Mouse (Mus musculus) MEL (cell line): ENCODE results near the gene Tmem176b. TPM values are rescaled to one million over a fixed set of nuclear protein-coding genes. Genes with fewer than 3 reads are reported as not detected.

ENCODE experiments used
- DNase-seq: peaks from one replicate; pipeline ENCODE4 v3.0.0; 2011; ENCODE audit warnings: low read depth, low spot score
- H3K27ac ChIP-seq: 2 replicates; pipeline ENCODE4 v1.5.1; 2012; ENCODE audit warnings: low read depth, mild to moderate bottlenecking, control low read depth, low read length, moderate library complexity; ENCODE audit not compliant: control insufficient read depth
- H3K27me3 ChIP-seq, 2 experiments: fragments of 150-350 bp in 1 of 2; sonication (generic) in 1 of 2; 2 replicates each; pipeline ENCODE4 v1.6.1; 2012; ENCODE audit warnings: low read length in 2 of 2, mild to moderate bottlenecking in 2 of 2, improper control_type of control experiment in 1 of 2, moderate library complexity in 1 of 2; ENCODE audit not compliant: insufficient read depth in 2 of 2, control insufficient read depth in 1 of 2
- H3K36me3 ChIP-seq, 2 experiments: 2 replicates each; pipeline ENCODE4 v1.6.1; 2012 to 2014; ENCODE audit warnings: low read length in 2 of 2, improper control_type of control experiment in 1 of 2, inconsistent platforms in 1 of 2, mild to moderate bottlenecking in 1 of 2; ENCODE audit not compliant: insufficient read depth in 2 of 2, control insufficient read depth in 1 of 2
- H3K4me1 ChIP-seq, 2 experiments: fragments of 150-350 bp in 1 of 2; sonication (generic) in 1 of 2; 2 replicates each; pipeline ENCODE4 v1.6.1; 2012; ENCODE audit warnings: low read length in 2 of 2, improper control_type of control experiment in 1 of 2, mild to moderate bottlenecking in 1 of 2; ENCODE audit not compliant: insufficient read depth in 2 of 2, control insufficient read depth in 1 of 2
- H3K4me3 ChIP-seq, 2 experiments: fragments of 150-350 bp in 1 of 2; sonication (generic) in 1 of 2; 2 replicates each; pipeline ENCODE4 v1.5.1; 2012; ENCODE audit warnings: low read depth in 2 of 2, low read length in 2 of 2, mild to moderate bottlenecking in 2 of 2, moderate library complexity in 2 of 2, control low read depth in 1 of 2, improper control_type of control experiment in 1 of 2; ENCODE audit not compliant: control insufficient read depth in 1 of 2, insufficient read depth in 1 of 2
- H3K79me2 ChIP-seq: 2 replicates; pipeline ENCODE4 v1.6.1; 2012; ENCODE audit warnings: mild to moderate bottlenecking, low read length, moderate library complexity; ENCODE audit not compliant: control insufficient read depth, poor library complexity, insufficient read depth
- H3K9ac ChIP-seq: 2 replicates; pipeline ENCODE4 v1.6.1; 2012; ENCODE audit warnings: low read depth, mild to moderate bottlenecking, control low read depth, low read length, moderate library complexity; ENCODE audit not compliant: control insufficient read depth, poor library complexity, severe bottlenecking
- H3K9me3 ChIP-seq: fragments of 150-350 bp; sonication (generic); replicated peaks from 2 replicates; pipeline ENCODE4 v1.6.1; 2012; ENCODE audit warnings: mild to moderate bottlenecking, low read length, improper control_type of control experiment, moderate library complexity; ENCODE audit not compliant: insufficient read depth
- BHLHE40 ChIP-seq: IDR thresholded peaks from 2 replicates; pipeline ENCODE4 v1.6.1; 2012; ENCODE audit warnings: low read depth, mild to moderate bottlenecking, inconsistent platforms, low read length, improper control_type of control experiment, borderline replicate concordance
- CHD1 ChIP-seq: IDR thresholded peaks from 2 replicates; pipeline ENCODE4 v1.6.1; 2012; ENCODE audit warnings: low read depth, mild to moderate bottlenecking, inconsistent platforms, low read length, improper control_type of control experiment
- CHD2 ChIP-seq: IDR thresholded peaks from 2 replicates; pipeline ENCODE4 v1.6.1; 2011; ENCODE audit warnings: low read length, improper control_type of control experiment
- ELF1 ChIP-seq: IDR thresholded peaks from 2 replicates; pipeline ENCODE4 v1.6.1; 2014; ENCODE audit warnings: low read depth, mild to moderate bottlenecking, inconsistent platforms, low read length, improper control_type of control experiment, moderate library complexity
- GABPA ChIP-seq: IDR thresholded peaks from 2 replicates; pipeline ENCODE4 v1.6.1; 2012; ENCODE audit warnings: low read depth, mild to moderate bottlenecking, inconsistent platforms, low read length, improper control_type of control experiment, moderate library complexity
- GATA1 ChIP-seq: IDR thresholded peaks from 2 replicates; pipeline ENCODE4 v1.6.1; 2011; ENCODE audit warnings: low read depth, low read length, improper control_type of control experiment
- HCFC1 ChIP-seq: IDR thresholded peaks from 2 replicates; pipeline ENCODE4 v1.6.1; 2012; ENCODE audit warnings: low read depth, mild to moderate bottlenecking, inconsistent platforms, low read length, improper control_type of control experiment, moderate library complexity
- MAFK ChIP-seq: IDR thresholded peaks from 2 replicates; pipeline ENCODE4 v1.6.1; 2011; ENCODE audit warnings: low read depth, mild to moderate bottlenecking, low read length, improper control_type of control experiment, borderline replicate concordance
- MAX ChIP-seq: IDR thresholded peaks from 2 replicates; pipeline ENCODE4 v1.6.1; 2011; ENCODE audit warnings: low read length, improper control_type of control experiment
- MAZ ChIP-seq: IDR thresholded peaks from 2 replicates; pipeline ENCODE4 v1.6.1; 2012; ENCODE audit warnings: low read depth, mild to moderate bottlenecking, inconsistent platforms, low read length, improper control_type of control experiment
- MEF2A ChIP-seq: IDR thresholded peaks from 2 replicates; pipeline ENCODE4 v1.6.1; 2014; ENCODE audit warnings: low read depth, mild to moderate bottlenecking, inconsistent platforms, low read length, improper control_type of control experiment; ENCODE audit not compliant: poor library complexity, insufficient replicate concordance, severe bottlenecking; ENCODE audit errors: extremely low read depth
- MXI1 ChIP-seq: IDR thresholded peaks from 2 replicates; pipeline ENCODE4 v1.6.1; 2011; ENCODE audit warnings: mild to moderate bottlenecking, low read depth, low read length, improper control_type of control experiment
- MYB ChIP-seq: IDR thresholded peaks from 2 replicates; pipeline ENCODE4 v1.6.1; 2011; ENCODE audit warnings: mild to moderate bottlenecking, low read depth, low read length, improper control_type of control experiment
- NELFE ChIP-seq: IDR thresholded peaks from 2 replicates; pipeline ENCODE4 v1.6.1; 2011; ENCODE audit warnings: low read depth, low read length, improper control_type of control experiment
- POLR2A ChIP-seq, 2 experiments: IDR thresholded peaks; 2 replicates each; pipeline ENCODE4 v1.6.1; 2011 to 2012; ENCODE audit warnings: low read length in 2 of 2, mild to moderate bottlenecking in 2 of 2, control low read depth in 1 of 2, improper control_type of control experiment in 1 of 2, low read depth in 1 of 2, moderate library complexity in 1 of 2; ENCODE audit not compliant: control insufficient read depth in 1 of 2, insufficient read depth in 1 of 2, poor library complexity in 1 of 2
- POLR2AphosphoS2 ChIP-seq: IDR thresholded peaks from 2 replicates; pipeline ENCODE4 v1.6.1; 2011; ENCODE audit warnings: low read length, improper control_type of control experiment
- POLR2AphosphoS5 ChIP-seq: IDR thresholded peaks from 2 replicates; pipeline ENCODE4 v1.6.1; 2012; ENCODE audit warnings: low read depth, borderline replicate concordance, mild to moderate bottlenecking, inconsistent platforms, low read length, moderate library complexity, mixed read lengths
- RAD21 ChIP-seq: IDR thresholded peaks from 2 replicates; pipeline ENCODE4 v1.6.1; 2011; ENCODE audit warnings: mild to moderate bottlenecking, low read depth, low read length, improper control_type of control experiment
- RCOR1 ChIP-seq: IDR thresholded peaks from 2 replicates; pipeline ENCODE4 v1.6.1; 2012; ENCODE audit warnings: low read depth, mild to moderate bottlenecking, inconsistent platforms, low read length, improper control_type of control experiment
- TBP ChIP-seq: IDR thresholded peaks from 2 replicates; pipeline ENCODE4 v1.8.0; 2011; ENCODE audit warnings: low read depth, low read length, improper control_type of control experiment
- TCF12 ChIP-seq: IDR thresholded peaks from 2 replicates; pipeline ENCODE4 v1.6.1; 2014; ENCODE audit warnings: low read depth, mild to moderate bottlenecking, inconsistent platforms, low read length, improper control_type of control experiment, moderate library complexity
- UBTF ChIP-seq: IDR thresholded peaks from 2 replicates; pipeline ENCODE4 v1.6.1; 2012; ENCODE audit warnings: low read depth, mild to moderate bottlenecking, inconsistent platforms, low read length, improper control_type of control experiment, moderate library complexity, borderline replicate concordance; ENCODE audit not compliant: insufficient read depth
- USF2 ChIP-seq, 2 experiments: IDR thresholded peaks; 2 replicates each; pipeline ENCODE4 v1.6.1; 2011 to 2012; ENCODE audit warnings: improper control_type of control experiment in 2 of 2, low read length in 2 of 2, borderline replicate concordance in 1 of 2, inconsistent platforms in 1 of 2, low read depth in 1 of 2, mild to moderate bottlenecking in 1 of 2; ENCODE audit not compliant: insufficient read depth in 1 of 2
- ZC3H11A ChIP-seq: IDR thresholded peaks from 2 replicates; pipeline ENCODE4 v1.6.1; 2012; ENCODE audit warnings: low read depth, mild to moderate bottlenecking, inconsistent platforms, low read length, improper control_type of control experiment
- ZKSCAN1 ChIP-seq: IDR thresholded peaks from 2 replicates; pipeline ENCODE4 v1.6.1; 2012; ENCODE audit warnings: low read depth, mild to moderate bottlenecking, inconsistent platforms, low read length, improper control_type of control experiment, moderate library complexity
- ZMIZ1 ChIP-seq: IDR thresholded peaks from 2 replicates; pipeline ENCODE4 v1.6.1; 2012; ENCODE audit warnings: low read depth, mild to moderate bottlenecking, inconsistent platforms, low read length, improper control_type of control experiment, moderate library complexity
- ZNF384 ChIP-seq: IDR thresholded peaks from 2 replicates; pipeline ENCODE4 v1.6.1; 2012; ENCODE audit warnings: low read depth, mild to moderate bottlenecking, inconsistent platforms, low read length, improper control_type of control experiment
- polyA plus RNA-seq, 2 experiments: library from polyadenylated mRNA; stranded (reverse) in 1 of 2; unstranded in 1 of 2; fragments of >175 nt in 1 of 2; fragments of >200 nt in 1 of 2; gene quantifications; 2 replicates each; pipeline versions ENCODE4 v1.2.1 to v1.2.4; 2012; ENCODE audit warnings: low replicate concordance in 2 of 2, low read depth in 1 of 2; ENCODE audit not compliant: insufficient read length in 2 of 2, insufficient read depth in 1 of 2, missing spikeins in 1 of 2
- total RNA-seq: library from RNA; depleted of rRNA; stranded (reverse); fragments of 300-350 nt; gene quantifications from 2 replicates; pipeline ENCODE4 v1.2.3, GENCODE M21; 2012

Gene Tmem176b
- total and polyA plus RNA-seq, 3 experiments: 23.0 to 77.0 TPM; not detected in 1

DNA sequence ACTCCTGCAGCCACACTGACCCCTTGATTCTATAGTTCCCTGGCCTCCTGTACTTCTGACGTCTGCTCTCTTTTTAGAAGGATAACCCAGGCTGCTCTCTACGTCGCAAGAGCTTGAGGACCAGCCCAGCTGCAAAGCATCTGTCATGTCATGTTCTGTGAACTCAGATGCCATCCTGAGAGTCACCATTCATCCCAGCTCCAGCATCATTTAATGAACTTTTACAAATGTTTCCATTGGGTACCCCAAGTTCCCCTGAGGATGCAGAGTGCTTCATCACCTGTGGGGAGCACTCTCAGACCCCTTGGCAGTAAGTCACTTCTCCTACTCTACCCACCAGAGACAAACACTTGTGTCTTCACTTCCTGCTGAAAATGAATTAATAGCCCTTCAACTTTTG lies 22.9 kb upstream of the Tmem176b start:
- H3K9me3 ChIP-seq: no peaks in the 10 kb centered on the region
- no peak overlapping the region for H3K9ac ChIP-seq
- no peak overlapping the region for H3K27ac ChIP-seq
- H3K79me2 ChIP-seq: no peaks in the 10 kb centered on the region
- H3K4me1 ChIP-seq: peaks cover 0 to 3% of the 10 kb centered on the region in 2 experiments; a peak in 1 of 4 replicates
- no peak for DNase-seq
- no peaks in the 10 kb centered on the region for H3K36me3 ChIP-seq
- no peak overlapping the region for H3K4me3 ChIP-seq
- no peaks in the 10 kb centered on the region; a peak in 1 of 4 replicates for H3K27me3 ChIP-seq
- no peak for TF ChIP-seq ZC3H11A
- no peak for TF ChIP-seq POLR2A (IDR thresholded peaks at IDR 0.05; ENCODE audit: control insufficient read depth in 1 of 2, insufficient read depth in 1 of 2, low read depth in 1 of 2, low read length in 2 of 2, poor library complexity in 1 of 2)
- TF ChIP-seq TCF12: no peak
- no peak for TF ChIP-seq NELFE
- no peak for TF ChIP-seq GATA1
- TF ChIP-seq POLR2AphosphoS5: no peak
- no peak for TF ChIP-seq MYB
- no peak for TF ChIP-seq ZKSCAN1
- no peak for TF ChIP-seq BHLHE40
- TF ChIP-seq CHD2: no peak
- TF ChIP-seq GABPA: no peak
- TF ChIP-seq HCFC1: no peak
- TF ChIP-seq MAX: no peak
- TF ChIP-seq MAFK: no peak

DNA sequence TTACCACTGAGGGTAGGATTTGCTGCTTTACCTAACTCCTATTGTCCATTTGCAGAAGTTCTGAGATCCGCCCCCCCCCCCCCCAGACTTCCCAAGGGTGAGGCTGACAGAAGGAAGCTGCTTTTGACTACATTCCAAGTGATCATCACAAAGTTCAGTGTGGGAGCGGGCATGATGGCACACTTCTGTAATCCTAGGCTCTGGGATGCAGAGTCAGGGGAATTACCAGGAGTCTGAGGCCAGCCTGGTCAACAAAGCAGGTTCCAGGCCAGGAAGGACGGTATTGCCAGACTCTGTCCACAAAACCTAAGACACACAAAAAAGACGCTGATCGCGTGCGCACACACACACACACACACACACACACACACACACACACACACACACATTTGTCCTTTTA lies 22.2 kb upstream of the Tmem176b start:
- Histone ChIP-seq H3K4me1 (peaks cover 0 to 3% of the 10 kb centered on the region in 2 experiments; a peak in 1 of 4 replicates), H3K36me3 (no peaks in the 10 kb centered on the region), H3K27ac (no peak overlapping the region), H3K4me3 (no peak overlapping the region), H3K27me3 (no peaks in the 10 kb centered on the region), H3K9me3 (no peaks in the 10 kb centered on the region), H3K9ac (no peak overlapping the region), H3K79me2 (no peaks in the 10 kb centered on the region)
- TF ChIP-seq MXI1 (no peak), ZMIZ1 (no peak), ZC3H11A (no peak), CHD1 (no peak), BHLHE40 (no peak), ZNF384 (no peak), UBTF (no peak), TBP (no peak), MYB (no peak), GATA1 (no peak), MEF2A (no peak), MAZ (no peak), MAFK (no peak), RCOR1 (no peak), USF2 (IDR thresholded peaks at IDR 0.05; ENCODE audit: borderline replicate concordance in 1 of 2, insufficient read depth in 1 of 2, low read depth in 1 of 2, low read length in 2 of 2) (no peak), MAX (no peak), HCFC1 (no peak), RAD21 (no peak), POLR2AphosphoS2 (no peak), ELF1 (no peak)
- DNase-seq: no peak
